Mouse (Mus musculus) adipocyte (in vitro differentiated cells): Measurements from ENCODE around the gene Sult6b2.

ENCODE experiments used
- DNase-seq: peaks from one replicate; pipeline ENCODE4 v3.0.0-alpha.2; 2016; ENCODE audit warnings: low spot score

The Sult6b2 gene

GRCm38 (mm10) chr6:142779045-142779811, 25.1 kb downstream of the Sult6b2 start:
- DNase-seq: peak; percentile 16

GRCm38 (mm10) chr6:142776935-142777334, 27.4 kb downstream of the Sult6b2 start:
- DNase-seq: no peak

- DNase-seq: no peak
These were observed 30.7 kb downstream of the Sult6b2 start for GRCm38 (mm10) chr6:142773566-142773965.

- DNase-seq: no peak
These were observed 32.7 kb downstream of the Sult6b2 start for GRCm38 (mm10) chr6:142771643-142772042.

GRCm38 (mm10) chr6:142769896-142770295, 34.4 kb downstream of the Sult6b2 start:
- no peak for DNase-seq

- no peak for DNase-seq
These were observed 37.0 kb downstream of the Sult6b2 start for GRCm38 (mm10) chr6:142767305-142767704.

GRCm38 (mm10) chr6:142764933-142765332, 39.4 kb downstream of the Sult6b2 start:
- DNase-seq: no peak

- no peak for DNase-seq
These were observed 44.7 kb downstream of the Sult6b2 start for GRCm38 (mm10) chr6:142759633-142760032.

GRCm38 (mm10) chr6:142758562-142758961, 45.7 kb downstream of the Sult6b2 start:
- no peak for DNase-seq

GRCm38 (mm10) chr6:142757976-142758375, 46.3 kb downstream of the Sult6b2 start:
- no peak for DNase-seq

- peak; percentile 15 for DNase-seq
These were observed 46.9 kb downstream of the Sult6b2 start for GRCm38 (mm10) chr6:142757334-142757965.

GRCm38 (mm10) chr6:142756507-142757333, 47.6 kb downstream of the Sult6b2 start, which contains the start of gene Cmas:
Gene Cmas (plus strand): TSS chr6:142756686.
- DNase-seq: peak; percentile 82

- DNase-seq: peak; percentile 46
These were observed 51.7 kb downstream of the Sult6b2 start for GRCm38 (mm10) chr6:142752331-142753246.

- DNase-seq: no peak
These were observed 52.9 kb downstream of the Sult6b2 start for GRCm38 (mm10) chr6:142751365-142751764.

GRCm38 (mm10) chr6:142748057-142748708, 56.1 kb downstream of the Sult6b2 start:
- peak; percentile 89 for DNase-seq

GRCm38 (mm10) chr6:142747165-142747564, 57.1 kb downstream of the Sult6b2 start:
- no peak for DNase-seq

- no peak for DNase-seq
These were observed 57.5 kb downstream of the Sult6b2 start for GRCm38 (mm10) chr6:142746765-142747164.

GRCm38 (mm10) chr6:142745484-142745883, 58.8 kb downstream of the Sult6b2 start:
- DNase-seq: no peak

- no peak for DNase-seq
These were observed 61.1 kb downstream of the Sult6b2 start for GRCm38 (mm10) chr6:142743193-142743592.

- no peak for DNase-seq
These were observed 62.5 kb downstream of the Sult6b2 start for GRCm38 (mm10) chr6:142741763-142742162.

GRCm38 (mm10) chr6:142738637-142739036, 65.7 kb downstream of the Sult6b2 start:
- DNase-seq: no peak
